Mouse (Mus musculus) granulocyte monocyte progenitor cell, adult 5-6 weeks (primary cell): Measurements from ENCODE around the gene Enpp6. TPM values are rescaled to one million over a fixed set of nuclear protein-coding genes. Genes with fewer than 3 reads are reported as not detected.
"Not testable (repeated sequence)": the region's sequence is repeated elsewhere in the genome, so short reads cannot be mapped to it uniquely, and the experiment has no call there.

Experiments used
- ATAC-seq: replicated peaks from 2 replicates; pipeline ENCODE4 v1.8.0; 2016; ENCODE audit warnings: mild to moderate bottlenecking, moderate TSS enrichment, inconsistent platforms; ENCODE audit not compliant: poor library complexity, severe bottlenecking
- total RNA-seq, 2 experiments: library from RNA; stranded (forward) in 1 of 2; stranded (reverse) in 1 of 2; fragments of 200-712, 200-1000 nt in 1 of 2; fragments of >200 nt in 1 of 2; fragmentation: Nextera tagmentation in 1 of 2; gene quantifications; 2 replicates each; pipeline ENCODE4 v1.2.3; 2014 to 2017

The Enpp6 gene
- total RNA-seq, 2 experiments from 2014 or later: not detected

- peak; percentile 86 for ATAC-seq
These were observed 5.9 kb downstream of the Enpp6 start for GRCm38 (mm10) chr8:46992579-46992978.

- ATAC-seq: no peak
These were observed 9.4 kb downstream of the Enpp6 start for GRCm38 (mm10) chr8:46995931-46996664.

DNA sequence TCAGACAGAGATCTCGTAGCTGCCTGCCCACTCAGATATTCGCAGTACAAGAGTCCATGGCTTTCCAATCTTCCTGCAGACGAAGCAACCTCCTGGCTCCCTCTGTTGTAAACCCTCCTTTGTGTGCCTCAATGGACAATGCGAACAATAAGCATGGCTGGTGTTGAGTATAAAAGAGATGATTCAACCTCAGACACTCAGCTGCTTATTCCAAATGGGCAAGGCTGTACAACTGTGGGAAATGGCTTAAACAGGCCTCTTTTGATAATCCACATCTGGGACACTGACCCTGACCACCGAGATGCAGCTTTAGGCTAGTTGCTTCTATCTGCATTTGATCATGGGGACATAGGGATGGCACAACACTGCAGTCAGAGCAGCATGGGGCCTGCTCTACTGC lies 19.0 kb downstream of the Enpp6 start:
- no peak for ATAC-seq

- ATAC-seq: no peak
These were observed 20.1 kb downstream of the Enpp6 start for GRCm38 (mm10) chr8:47006785-47007184.

- ATAC-seq: no peak
These were observed 21.6 kb downstream of the Enpp6 start for GRCm38 (mm10) chr8:47008220-47008773.

DNA sequence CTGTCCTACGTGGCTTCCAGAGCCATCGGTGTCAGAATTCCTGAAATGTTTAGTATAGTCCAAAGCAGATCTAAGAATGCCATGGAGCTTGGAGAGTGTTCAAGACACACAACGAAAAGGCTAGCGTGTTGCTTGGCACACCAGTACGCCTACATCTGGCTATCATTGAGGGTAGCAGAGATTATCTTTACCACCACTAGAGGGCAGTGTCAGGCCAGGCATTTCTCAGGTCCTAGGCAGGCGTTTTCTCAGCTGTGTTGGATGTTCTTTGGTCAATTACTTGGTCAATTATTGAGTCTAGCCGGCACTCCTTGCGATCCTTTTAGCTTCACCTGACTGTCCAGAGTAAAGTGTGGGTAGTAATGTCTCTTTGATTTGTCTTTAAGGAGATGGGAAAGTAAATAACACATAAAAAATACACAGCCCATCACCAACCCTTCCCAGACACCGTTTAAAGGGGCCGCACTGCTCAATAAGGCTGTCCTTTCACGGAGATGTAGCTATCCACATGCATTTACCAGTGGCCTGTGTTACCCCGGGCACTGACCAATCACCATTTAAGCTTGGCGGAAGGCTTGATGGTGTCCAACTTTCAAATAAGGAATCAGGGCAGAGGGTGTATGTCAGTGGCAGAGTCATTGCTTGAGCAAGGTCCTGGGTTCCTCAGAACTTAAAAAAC lies 29.7 kb downstream of the Enpp6 start:
- ATAC-seq: peak; percentile 93

- no peak for ATAC-seq
These were observed 34.5 kb downstream of the Enpp6 start for GRCm38 (mm10) chr8:47021135-47021555.

DNA sequence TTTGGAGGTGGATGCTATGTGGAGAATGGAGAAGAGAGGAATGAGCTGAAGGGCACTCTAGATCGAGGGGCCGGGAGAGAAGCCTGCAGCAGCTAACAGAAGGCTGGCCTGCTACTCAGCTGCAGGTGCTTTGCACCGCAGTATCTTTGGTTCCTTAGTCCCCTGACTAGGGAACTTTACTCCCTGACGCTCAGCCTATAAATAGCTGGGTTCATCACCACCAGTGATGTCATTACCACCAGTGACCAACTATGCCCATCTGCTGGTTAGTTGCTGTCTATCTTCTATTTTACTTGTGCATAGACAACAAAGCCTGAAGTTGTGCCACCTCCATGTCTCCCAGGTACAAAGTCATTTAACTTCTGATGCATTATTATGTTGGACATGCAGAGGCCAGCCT lies 37.9 kb downstream of the Enpp6 start:
- no peak for ATAC-seq

GRCm38 (mm10) chr8:47026841-47027490 lies 40.3 kb downstream of the Enpp6 start:
- ATAC-seq: no peak

GRCm38 (mm10) chr8:47028474-47028873 lies 41.8 kb downstream of the Enpp6 start:
- ATAC-seq: no peak

GRCm38 (mm10) chr8:47030321-47030720 lies 43.6 kb downstream of the Enpp6 start:
- no peak for ATAC-seq

DNA sequence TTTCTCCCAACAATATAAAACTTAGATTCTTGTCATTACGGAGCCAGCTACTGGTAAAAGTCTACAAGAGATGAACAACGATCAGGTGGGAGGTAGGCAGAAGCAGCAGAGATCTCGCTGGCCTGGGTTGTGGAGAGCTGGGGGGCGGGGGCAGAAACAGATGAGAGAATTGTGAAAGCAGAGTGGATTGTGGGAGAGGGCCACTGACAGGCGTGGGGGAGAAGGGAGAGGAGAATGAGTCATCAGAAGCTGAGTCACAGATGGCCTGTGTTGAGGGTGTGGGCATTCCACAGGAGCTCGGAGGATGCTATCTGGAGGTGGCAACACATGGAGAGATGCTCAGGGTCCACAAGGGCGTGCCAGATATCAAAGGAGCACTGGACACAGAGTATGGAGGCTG lies 45.4 kb downstream of the Enpp6 start:
- ATAC-seq: no peak

DNA sequence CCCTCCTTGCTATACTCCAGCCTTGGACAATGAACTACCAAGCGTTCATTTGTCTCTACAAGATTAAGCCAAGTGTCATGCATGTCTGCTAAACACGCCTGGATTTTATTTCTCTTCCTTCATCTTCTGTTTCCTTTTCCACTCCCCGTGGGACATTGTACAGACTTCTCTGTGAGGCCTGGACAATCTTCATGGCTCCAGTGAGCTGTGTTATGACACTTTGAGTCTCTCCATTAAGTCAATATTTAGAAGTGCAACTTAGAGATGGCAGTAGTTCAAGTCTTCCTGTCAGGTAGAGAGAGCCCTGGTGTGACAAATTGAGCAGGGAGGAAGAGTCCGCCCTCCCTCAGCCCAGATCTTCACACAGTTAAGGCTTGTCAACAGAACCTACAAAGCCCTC lies 47.3 kb downstream of the Enpp6 start:
- no peak for ATAC-seq

GRCm38 (mm10) chr8:47036501-47036900 lies 49.8 kb downstream of the Enpp6 start:
- no peak for ATAC-seq

DNA sequence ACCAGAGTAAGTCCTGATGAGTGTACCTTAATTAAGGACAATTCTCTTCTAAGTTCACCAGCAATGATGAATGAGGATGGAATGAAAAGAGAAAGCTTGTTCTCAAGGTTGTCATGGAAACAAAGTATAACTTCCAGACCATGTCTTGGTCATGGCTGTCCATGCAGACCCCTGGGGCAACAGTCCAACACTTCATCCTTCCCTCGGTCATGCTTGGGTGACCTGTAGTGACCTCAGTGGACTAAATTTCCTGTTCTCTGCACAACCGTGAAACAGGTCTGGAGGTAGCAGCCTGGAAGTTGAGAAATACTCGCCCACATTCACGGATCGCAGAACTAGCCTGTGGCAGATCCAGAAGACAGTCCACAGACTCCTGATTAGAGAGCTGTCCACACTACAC lies 50.7 kb downstream of the Enpp6 start:
- no peak for ATAC-seq

DNA sequence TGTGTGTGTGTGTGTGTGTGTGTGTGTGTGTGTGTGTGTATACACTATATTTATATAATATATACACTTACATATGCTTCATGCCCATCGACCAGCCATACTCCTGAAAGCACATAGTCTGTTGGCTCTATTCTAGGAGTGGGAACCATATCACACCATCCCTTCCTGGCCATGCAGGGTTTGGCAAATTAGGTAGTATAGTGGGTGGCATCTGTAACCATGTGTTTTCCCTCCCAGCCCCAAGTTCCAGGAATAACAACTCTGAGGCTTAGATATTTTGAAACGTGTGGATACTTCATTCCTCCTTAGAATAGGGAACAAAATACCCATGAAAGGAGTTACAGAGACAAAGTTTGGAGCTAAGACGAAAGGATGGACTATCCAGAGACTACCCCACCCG lies 53.5 kb downstream of the Enpp6 start:
- not testable (repeated sequence) for ATAC-seq

GRCm38 (mm10) chr8:47046340-47046739 lies 59.7 kb downstream of the Enpp6 start:
- ATAC-seq: no peak

DNA sequence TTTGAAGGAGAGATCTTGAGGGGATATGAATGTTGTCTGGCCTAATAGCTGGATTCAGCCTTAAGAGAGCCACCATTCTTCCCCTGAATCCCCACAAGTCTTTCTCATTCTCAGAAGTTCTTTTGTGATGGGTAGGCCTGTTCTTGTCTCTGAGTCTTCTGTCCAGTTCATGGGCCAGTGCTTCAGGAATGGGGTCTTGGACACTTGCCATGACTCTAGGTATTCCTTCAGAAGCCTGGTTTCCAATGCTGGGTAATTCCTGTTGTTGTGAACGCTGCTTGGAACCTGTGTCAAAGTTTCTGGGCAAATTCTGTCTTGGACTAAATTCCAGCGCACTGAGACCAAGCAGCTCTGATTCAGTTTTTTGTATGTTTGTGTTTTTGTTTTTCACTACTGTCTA lies 60.5 kb downstream of the Enpp6 start:
- no peak for ATAC-seq

GRCm38 (mm10) chr8:47048584-47048983 lies 61.9 kb downstream of the Enpp6 start:
- no peak for ATAC-seq

GRCm38 (mm10) chr8:47052643-47053042 lies 66.0 kb downstream of the Enpp6 start:
- no peak for ATAC-seq

GRCm38 (mm10) chr8:47056086-47056485 lies 69.4 kb downstream of the Enpp6 start:
- ATAC-seq: no peak
